Mouse (Mus musculus) intestine, postnatal 0 days (tissue): ENCODE data around the gene Rhof. TPM values are rescaled to one million over a fixed set of nuclear protein-coding genes. Genes with fewer than 3 reads are reported as not detected.
A peak's percentile ranks its signal among the peaks of the same experiment; 100 is the strongest.

Experiments
- ATAC-seq: fragments of 200-750 bp; cut with Nextera tagmentation; 2 replicates; pipeline ENCODE4 v1.8.0; 2017; ENCODE audit warnings: mild to moderate bottlenecking, moderate TSS enrichment, moderate library complexity
- H3K27ac ChIP-seq: fragments of 300-500 bp; sonication (generic); 2 replicates; pipeline ENCODE4 v1.5.1; 2014; ENCODE audit warnings: mild to moderate bottlenecking, low read depth, low read length, moderate library complexity
- H3K27me3 ChIP-seq: fragments of 300-500 bp; sonication (generic); replicated peaks from 2 replicates; pipeline ENCODE4 v1.6.1; 2014; ENCODE audit warnings: low read length, mixed read lengths; ENCODE audit not compliant: control insufficient read depth, insufficient read depth
- H3K36me3 ChIP-seq: fragments of 300-500 bp; sonication (generic); 2 replicates; pipeline ENCODE4 v1.6.1; 2014; ENCODE audit warnings: mild to moderate bottlenecking, moderate library complexity; ENCODE audit not compliant: control insufficient read depth, insufficient read depth
- H3K4me1 ChIP-seq: fragments of 300-500 bp; sonication (generic); replicated peaks from 2 replicates; pipeline ENCODE4 v1.6.1; 2014; ENCODE audit warnings: antibody characterized with exemption, low read length, mixed read lengths; ENCODE audit not compliant: control insufficient read depth, insufficient read depth
- H3K4me2 ChIP-seq: fragments of 300-500 bp; sonication (generic); replicated peaks from 2 replicates; pipeline ENCODE4 v1.6.1; 2014; ENCODE audit warnings: low read depth, mild to moderate bottlenecking, moderate library complexity
- H3K4me3 ChIP-seq: fragments of 300-500 bp; sonication (generic); 2 replicates; pipeline ENCODE4 v1.5.1; 2014; ENCODE audit warnings: low read depth, low read length
- H3K9ac ChIP-seq: fragments of 300-500 bp; sonication (generic); 2 replicates; pipeline ENCODE4 v1.6.1; 2014; ENCODE audit warnings: mild to moderate bottlenecking, low read depth, low read length
- H3K9me3 ChIP-seq: fragments of 300-500 bp; sonication (generic); 2 replicates; pipeline ENCODE4 v1.6.1; 2016; ENCODE audit warnings: mixed run types; ENCODE audit not compliant: control insufficient read depth
- CTCF ChIP-seq: sonication (generic); IDR thresholded peaks from 2 replicates; pipeline ENCODE4 v1.5.1; 2016; ENCODE audit warnings: low read depth, mild to moderate bottlenecking, control low read depth, antibody characterized with exemption, moderate library complexity
- WGBS: fragments of 180-500 bp; shearing (Covaris S2); extraction: QIAGEN DNeasy Blood & Tissue Kit; methylation state at CpG from one replicate; pipeline ENCODE4 v1.1.7; 2014; 5-methylcytosine and 5-hydroxymethylcytosine counted together
- polyA plus RNA-seq: library from polyadenylated mRNA; unstranded; fragments of >200 nt; fragmentation: Nextera tagmentation; extraction: Ambion mirVana; gene quantifications from 2 replicates; pipeline ENCODE4 v1.2.1, GENCODE M21; 2015

Rhof gene
- polyA plus RNA-seq, 1 experiment from 2014 or later, result 17.0 TPM

- TF ChIP-seq CTCF, result no peak
- Histone ChIP-seq H3K27ac (no peak overlapping the region), H3K9me3 (no peaks in the 10 kb centered on the region), H3K4me1 (no peaks in the 10 kb centered on the region; the same call in none of the 2 replicates), H3K9ac (no peak overlapping the region), H3K4me3 (no peak overlapping the region), H3K36me3 (no peaks in the 10 kb centered on the region; the same call in 1 of the 2 replicates), H3K27me3 (no peaks in the 10 kb centered on the region), H3K4me2 (no peak overlapping the region)
- ATAC-seq, result no peak
- WGBS, result 78% methylated on average over 6 of the region's 6 CpGs
These were observed 5.5 kb downstream of the Rhof start for GRCm38 (mm10) chr5:123127031-123127430.

- H3K4me2 ChIP-seq, result no peak overlapping the region
- H3K27ac ChIP-seq, result no peak overlapping the region
- 76% methylated on average over 18 of the region's 18 CpGs for WGBS
- no peaks in the 10 kb centered on the region; the same call in 1 of the 2 replicates for H3K36me3 ChIP-seq
- no peak overlapping the region for H3K9ac ChIP-seq
- ATAC-seq, result no peak
- no peaks in the 10 kb centered on the region for H3K4me1 ChIP-seq
- no peaks in the 10 kb centered on the region for H3K27me3 ChIP-seq
- TF ChIP-seq CTCF, result no peak
- no peaks in the 10 kb centered on the region for H3K9me3 ChIP-seq
- no peak overlapping the region for H3K4me3 ChIP-seq
These were observed 6.7 kb downstream of the Rhof start for GRCm38 (mm10) chr5:123125638-123126406.

- 77% methylated on average over 6 of the region's 6 CpGs for WGBS
- no peaks in the 10 kb centered on the region for H3K27me3 ChIP-seq
- H3K4me2 ChIP-seq, result no peak overlapping the region
- no peak for TF ChIP-seq CTCF
- no peak for ATAC-seq
- no peak overlapping the region for H3K4me3 ChIP-seq
- H3K9me3 ChIP-seq, result no peaks in the 10 kb centered on the region
- H3K4me1 ChIP-seq, result no peaks in the 10 kb centered on the region
- H3K27ac ChIP-seq, result no peak overlapping the region
- no peaks in the 10 kb centered on the region; the same call in 1 of the 2 replicates for H3K36me3 ChIP-seq
- H3K9ac ChIP-seq, result no peak overlapping the region
These were observed 7.4 kb downstream of the Rhof start for GRCm38 (mm10) chr5:123125105-123125504.

GRCm38 (mm10) chr5:123122181-123122580, 10.3 kb downstream of the Rhof start:
- H3K4me3 ChIP-seq, result no peak overlapping the region
- ATAC-seq, result no peak
- WGBS, result 91% methylated on average over 4 of the region's 4 CpGs

GRCm38 (mm10) chr5:123120624-123121215, 11.8 kb downstream of the Rhof start:
- WGBS, result 78% methylated on average over 7 of the region's 7 CpGs
- H3K9ac ChIP-seq, result no peak overlapping the region
- no peaks in the 10 kb centered on the region for H3K27me3 ChIP-seq
- H3K4me3 ChIP-seq, result no peak overlapping the region
- no peak overlapping the region for H3K27ac ChIP-seq
- TF ChIP-seq CTCF, result no peak
- no peaks in the 10 kb centered on the region for H3K4me1 ChIP-seq
- ATAC-seq, result no peak
- no peaks in the 10 kb centered on the region for H3K9me3 ChIP-seq
- H3K4me2 ChIP-seq, result no peak overlapping the region
- H3K36me3 ChIP-seq, result peaks cover 3% of the 10 kb centered on the region; the same call in 1 of the 2 replicates

More at GRCm38 (mm10) chr5:123122181-123122580, 10.3 kb downstream of the Rhof start:
- no peak overlapping the region for H3K4me2 ChIP-seq
- H3K27me3 ChIP-seq, result no peaks in the 10 kb centered on the region
- H3K4me1 ChIP-seq, result no peaks in the 10 kb centered on the region
- H3K36me3 ChIP-seq, result peaks cover 3% of the 10 kb centered on the region; the same call in 1 of the 2 replicates
- no peak overlapping the region for H3K27ac ChIP-seq
- H3K9me3 ChIP-seq, result no peaks in the 10 kb centered on the region
- peak; percentile 59 for TF ChIP-seq CTCF
- H3K9ac ChIP-seq, result no peak overlapping the region

GRCm38 (mm10) chr5:123118826-123119225, 13.7 kb downstream of the Rhof start:
- Histone ChIP-seq H3K9ac (no peak overlapping the region), H3K4me2 (no peak overlapping the region), H3K27ac (no peak overlapping the region), H3K4me1 (no peaks in the 10 kb centered on the region), H3K36me3 (peaks cover 3% of the 10 kb centered on the region; the same call in 1 of the 2 replicates), H3K27me3 (no peaks in the 10 kb centered on the region), H3K4me3 (no peak overlapping the region), H3K9me3 (no peaks in the 10 kb centered on the region)
- 80% methylated on average over 10 of the region's 10 CpGs for WGBS
- ATAC-seq, result no peak
- no peak for TF ChIP-seq CTCF
